Mouse (Mus musculus) c-Kit-positive CD71-positive TER-119-positive erythroid progenitor cells, embryonic 14.5 days (primary cell): ENCODE results near the gene Tcl1b5.

Experiments used
- DNase-seq: peaks from one replicate; pipeline ENCODE4 v3.0.0-alpha.2; 2013; ENCODE audit warnings: low spot score

Gene Tcl1b5

GRCm38 (mm10) chr12:105208441-105208840 lies 32.3 kb downstream of the Tcl1b5 start:
- no peak for DNase-seq

DNA sequence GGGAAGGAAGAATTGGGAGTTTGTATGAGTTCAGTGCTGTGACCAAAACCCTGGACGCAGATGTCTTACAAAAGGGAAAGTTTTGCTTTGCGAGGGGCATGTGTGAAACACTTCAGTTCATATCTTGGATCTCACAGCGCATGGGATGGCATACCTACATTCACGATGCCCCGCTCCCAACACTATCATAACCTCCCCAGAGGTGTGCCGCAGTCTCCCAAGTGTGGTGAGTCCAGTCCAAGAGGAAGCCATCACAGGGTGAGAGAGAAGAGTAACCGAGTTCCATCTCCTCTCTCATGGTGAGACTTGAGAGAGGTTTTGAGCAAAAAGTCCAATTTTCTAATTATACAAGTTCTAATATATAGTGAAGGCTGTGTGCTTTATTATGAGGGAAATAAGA lies 33.1 kb downstream of the Tcl1b5 start:
- no peak for DNase-seq

- DNase-seq, result no peak
Measured at GRCm38 (mm10) chr12:105217101-105217760, 41.1 kb downstream of the Tcl1b5 start.

- DNase-seq, result no peak
Measured at GRCm38 (mm10) chr12:105222601-105223319, 46.6 kb downstream of the Tcl1b5 start, which contains the start of gene Tcl1. Gene Tcl1, minus strand, starts transcription at chr12:105222793.

- no peak for DNase-seq
Measured at GRCm38 (mm10) chr12:105224621-105225320, 48.6 kb downstream of the Tcl1b5 start.
